Mouse (Mus musculus): ENCODE data around the gene Whamm. TPM values are rescaled to one million over a fixed set of nuclear protein-coding genes. Genes with fewer than 3 reads are reported as not detected.

Whamm gene
- polyA plus RNA-seq, 1 experiment = 18.2 TPM

GRCm38 (mm10) chr7:81575606-81576005 is 4.5 kb downstream of the Whamm start:
- TF ChIP-seq CTCF (IDR thresholded peaks at IDR 0.05; ENCODE audit: control insufficient read depth, insufficient read depth, low read length) = no peak
- TF ChIP-seq POLR2A (IDR thresholded peaks at IDR 0.05; ENCODE audit: borderline replicate concordance, control insufficient read depth, low read depth, low read length) = no peak
- H3K4me3 ChIP-seq (replicated peaks; ENCODE audit: control insufficient read depth, low read depth, low read length) = no peak overlapping the region
- WGBS = 96% methylated on average over 10 of the region's 10 CpGs
- H3K4me1 ChIP-seq (ENCODE audit: control insufficient read depth, insufficient read depth, low read length) = peaks cover 1% of the 10 kb centered on the region; the same call in 1 of the 2 replicates
- H3K27ac ChIP-seq (ENCODE audit: control insufficient read depth, insufficient read depth, low read depth, low read length, poor library complexity) = no peak overlapping the region

GRCm38 (mm10) chr7:81577872-81578271 is 6.8 kb downstream of the Whamm start:
- TF ChIP-seq CTCF (IDR thresholded peaks at IDR 0.05; ENCODE audit: control insufficient read depth, insufficient read depth, low read length) (no peak), POLR2A (IDR thresholded peaks at IDR 0.05; ENCODE audit: borderline replicate concordance, control insufficient read depth, low read depth, low read length) (no peak)
- WGBS = 47% methylated on average over 3 of the region's 3 CpGs
- Histone ChIP-seq H3K4me3 (replicated peaks; ENCODE audit: control insufficient read depth, low read depth, low read length) (no peak overlapping the region), H3K4me1 (ENCODE audit: control insufficient read depth, insufficient read depth, low read length) (peaks cover 1% of the 10 kb centered on the region; the same call in 1 of the 2 replicates), H3K27ac (ENCODE audit: control insufficient read depth, insufficient read depth, low read depth, low read length, poor library complexity) (no peak overlapping the region)

GRCm38 (mm10) chr7:81578413-81578812 is 7.3 kb downstream of the Whamm start:
- TF ChIP-seq POLR2A (IDR thresholded peaks at IDR 0.05; ENCODE audit: borderline replicate concordance, control insufficient read depth, low read depth, low read length) = no peak
- no peak for TF ChIP-seq CTCF (IDR thresholded peaks at IDR 0.05; ENCODE audit: control insufficient read depth, insufficient read depth, low read length)
- no peak overlapping the region for H3K4me3 ChIP-seq (replicated peaks; ENCODE audit: control insufficient read depth, low read depth, low read length)
- WGBS = 92% methylated on average over 7 of the region's 7 CpGs
- no peak overlapping the region for H3K27ac ChIP-seq (ENCODE audit: control insufficient read depth, insufficient read depth, low read depth, low read length, poor library complexity)
- H3K4me1 ChIP-seq (ENCODE audit: control insufficient read depth, insufficient read depth, low read length) = peaks cover 1% of the 10 kb centered on the region; the same call in 1 of the 2 replicates

- Histone ChIP-seq H3K27ac (ENCODE audit: control insufficient read depth, insufficient read depth, low read depth, low read length, poor library complexity) (no peak overlapping the region), H3K4me3 (replicated peaks; ENCODE audit: control insufficient read depth, low read depth, low read length) (no peak overlapping the region), H3K4me1 (ENCODE audit: control insufficient read depth, insufficient read depth, low read length) (peaks cover 1% of the 10 kb centered on the region; the same call in 1 of the 2 replicates)
- WGBS = 88% methylated on average over 5 of the region's 5 CpGs
- no peak for TF ChIP-seq CTCF (IDR thresholded peaks at IDR 0.05; ENCODE audit: control insufficient read depth, insufficient read depth, low read length)
- TF ChIP-seq POLR2A (IDR thresholded peaks at IDR 0.05; ENCODE audit: borderline replicate concordance, control insufficient read depth, low read depth, low read length) = no peak
Measured at GRCm38 (mm10) chr7:81579312-81579711, 8.2 kb downstream of the Whamm start.

DNA sequence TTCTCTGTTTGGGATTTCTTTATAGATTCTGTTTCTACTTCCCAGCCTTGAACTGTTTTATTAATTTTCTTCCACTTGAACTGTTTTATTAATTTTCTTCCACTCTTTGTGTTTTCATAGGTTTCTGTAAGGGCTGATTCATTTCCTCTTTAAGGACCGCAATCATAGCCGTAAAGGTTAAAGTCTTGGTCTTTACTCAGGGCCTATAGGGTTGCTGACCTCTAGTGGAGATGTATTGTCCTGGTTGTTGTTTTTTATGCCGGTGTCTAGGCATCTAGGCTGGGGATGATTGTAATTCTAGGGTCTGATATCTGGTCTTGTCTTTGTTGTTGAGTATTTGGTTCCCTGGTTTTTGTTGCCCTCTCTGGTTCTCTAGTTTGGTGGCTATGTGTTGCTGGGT is 12.4 kb downstream of the Whamm start:
- 75% methylated on average over 3 of the region's 3 CpGs for WGBS
- TF ChIP-seq POLR2A (IDR thresholded peaks at IDR 0.05; ENCODE audit: borderline replicate concordance, control insufficient read depth, low read depth, low read length) (no peak), CTCF (IDR thresholded peaks at IDR 0.05; ENCODE audit: control insufficient read depth, insufficient read depth, low read length) (no peak)

DNA sequence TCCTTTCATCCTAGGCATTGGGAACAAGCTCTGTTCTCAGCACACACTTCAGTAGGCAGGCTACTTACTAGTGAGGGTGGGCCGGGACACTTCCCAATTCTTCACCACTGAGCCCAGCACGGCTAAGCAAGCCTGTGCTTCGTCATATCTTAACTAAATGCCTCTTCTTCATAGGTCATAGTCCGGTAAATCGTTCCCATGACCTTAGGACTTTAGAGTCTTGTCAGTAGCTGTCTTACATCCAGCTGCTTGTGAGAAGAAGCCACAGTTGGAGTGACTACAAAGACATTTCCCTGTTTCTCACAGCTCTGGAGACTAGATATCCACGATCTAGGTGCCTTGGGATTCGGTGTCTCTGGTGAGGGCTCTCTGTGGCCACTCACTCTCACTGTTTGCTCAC is 14.3 kb downstream of the Whamm start:
- Histone ChIP-seq H3K27ac (ENCODE audit: control insufficient read depth, insufficient read depth, low read depth, low read length, poor library complexity) (no peak overlapping the region), H3K4me3 (replicated peaks; ENCODE audit: control insufficient read depth, low read depth, low read length) (no peak overlapping the region), H3K4me1 (ENCODE audit: control insufficient read depth, insufficient read depth, low read length) (no peaks in the 10 kb centered on the region)
- TF ChIP-seq POLR2A (IDR thresholded peaks at IDR 0.05; ENCODE audit: borderline replicate concordance, control insufficient read depth, low read depth, low read length) (no peak), CTCF (IDR thresholded peaks at IDR 0.05; ENCODE audit: control insufficient read depth, insufficient read depth, low read length) (no peak)
- WGBS = 93% methylated on average over 7 of the region's 7 CpGs

More for the DNA sequence above, 12.4 kb downstream of the Whamm start:
- Histone ChIP-seq H3K4me3 (replicated peaks; ENCODE audit: control insufficient read depth, low read depth, low read length) (no peak overlapping the region), H3K27ac (ENCODE audit: control insufficient read depth, insufficient read depth, low read depth, low read length, poor library complexity) (no peak overlapping the region), H3K4me1 (ENCODE audit: control insufficient read depth, insufficient read depth, low read length) (no peaks in the 10 kb centered on the region)

DNA sequence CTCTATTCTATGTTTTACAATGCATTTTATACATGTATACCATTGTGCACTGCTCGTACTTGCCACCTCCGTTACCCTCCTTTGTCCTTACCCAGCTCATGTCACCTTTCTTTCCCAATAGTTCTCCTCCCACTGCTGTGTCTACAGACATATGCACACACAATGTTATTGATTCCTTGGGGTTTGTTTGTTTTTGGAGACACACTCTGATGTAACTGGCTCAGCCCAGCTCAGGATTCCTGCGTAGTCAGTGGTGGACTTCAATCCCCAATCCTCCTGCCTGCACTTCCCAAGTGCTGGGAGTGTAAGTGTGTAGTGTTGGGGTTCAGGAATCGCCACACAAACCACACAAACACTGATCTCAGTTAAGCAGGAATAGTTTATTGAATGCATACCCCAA is 16.2 kb downstream of the Whamm start:
- no peak overlapping the region for H3K27ac ChIP-seq (ENCODE audit: control insufficient read depth, insufficient read depth, low read depth, low read length, poor library complexity)
- no peak overlapping the region for H3K4me3 ChIP-seq (replicated peaks; ENCODE audit: control insufficient read depth, low read depth, low read length)
- TF ChIP-seq CTCF (IDR thresholded peaks at IDR 0.05; ENCODE audit: control insufficient read depth, insufficient read depth, low read length) (no peak), POLR2A (IDR thresholded peaks at IDR 0.05; ENCODE audit: borderline replicate concordance, control insufficient read depth, low read depth, low read length) (no peak)
- H3K4me1 ChIP-seq (ENCODE audit: control insufficient read depth, insufficient read depth, low read length) = no peaks in the 10 kb centered on the region
- 89% methylated on average over 4 of the region's 4 CpGs for WGBS

GRCm38 (mm10) chr7:81592686-81593085 is 21.6 kb downstream of the Whamm start:
- no peak overlapping the region for H3K4me3 ChIP-seq (replicated peaks; ENCODE audit: control insufficient read depth, low read depth, low read length)
- no peak for TF ChIP-seq POLR2A (IDR thresholded peaks at IDR 0.05; ENCODE audit: borderline replicate concordance, control insufficient read depth, low read depth, low read length)
- TF ChIP-seq CTCF (IDR thresholded peaks at IDR 0.05; ENCODE audit: control insufficient read depth, insufficient read depth, low read length) = no peak
- 90% methylated on average over 9 of the region's 9 CpGs for WGBS

DNA sequence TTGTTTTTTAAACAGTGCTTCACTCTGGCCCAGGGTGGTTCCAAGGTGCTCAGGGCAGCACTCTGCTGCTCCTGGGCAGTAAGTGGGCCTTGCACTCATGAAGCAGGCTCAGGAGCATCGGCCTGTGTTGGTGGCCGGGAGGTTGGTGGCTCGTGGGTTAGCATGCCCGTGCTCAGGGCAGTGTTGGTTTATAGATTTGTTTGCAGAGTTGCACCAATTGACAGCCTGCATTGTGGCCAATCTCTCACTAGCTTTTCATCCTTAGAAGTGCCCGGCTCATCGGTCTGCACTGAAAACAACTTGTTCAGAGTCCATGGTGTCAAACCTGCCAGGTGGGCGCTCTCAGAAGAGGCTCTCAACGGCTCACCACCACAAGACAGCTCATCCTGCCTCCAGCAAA is 22.3 kb downstream of the Whamm start:
- Histone ChIP-seq H3K4me3 (replicated peaks; ENCODE audit: control insufficient read depth, low read depth, low read length) (no peak overlapping the region), H3K4me1 (ENCODE audit: control insufficient read depth, insufficient read depth, low read length) (no peaks in the 10 kb centered on the region), H3K27ac (ENCODE audit: control insufficient read depth, insufficient read depth, low read depth, low read length, poor library complexity) (no peak overlapping the region)
- TF ChIP-seq CTCF (IDR thresholded peaks at IDR 0.05; ENCODE audit: control insufficient read depth, insufficient read depth, low read length) (no peak), POLR2A (IDR thresholded peaks at IDR 0.05; ENCODE audit: borderline replicate concordance, control insufficient read depth, low read depth, low read length) (no peak)
- 92% methylated on average over 8 of the region's 8 CpGs for WGBS

More at GRCm38 (mm10) chr7:81592686-81593085, 21.6 kb downstream of the Whamm start:
- H3K4me1 ChIP-seq (ENCODE audit: control insufficient read depth, insufficient read depth, low read length) = no peaks in the 10 kb centered on the region
- H3K27ac ChIP-seq (ENCODE audit: control insufficient read depth, insufficient read depth, low read depth, low read length, poor library complexity) = no peak overlapping the region
